Mouse (Mus musculus): ENCODE data around the gene Comtd1. TPM values are rescaled to one million over a fixed set of nuclear protein-coding genes. Genes with fewer than 3 reads are reported as not detected.

Comtd1 gene
- total RNA-seq (2021) = 10 to 100 TPM; 25.5 to 31.1 TPM

- intact Hi-C loops (cut with DNase I) = loop anchor here (2.0 to 10.0 kb wide), 5 partner anchors 14 to 726 kb away; partner anchors contain the start of genes Dusp13 and Samd8
- peak; percentile 94 to 96 for DNase-seq (ENCODE audit: low spot score in 2 of 2)
Observed at GRCm38 (mm10) chr14:21848166-21849154, at the start of gene Comtd1. Gene Comtd1, minus strand, starts transcription at chr14:21848977.

GRCm38 (mm10) chr14:21892341-21892659 lies 43.5 kb upstream of the Comtd1 start:
- no peak for DNase-seq (ENCODE audit: low spot score in 2 of 2)
- intact Hi-C loops (cut with DNase I) = no loop called here

GRCm38 (mm10) chr14:21891581-21892340 lies 43.0 kb upstream of the Comtd1 start:
- intact Hi-C loops (cut with DNase I) = no loop called here
- DNase-seq (ENCODE audit: low spot score in 2 of 2) = no peak

- no peak for DNase-seq (ENCODE audit: low spot score in 2 of 2)
- intact Hi-C loops (cut with DNase I) = no loop called here
Observed at GRCm38 (mm10) chr14:21890430-21890829, 41.7 kb upstream of the Comtd1 start.

GRCm38 (mm10) chr14:21866816-21867215 lies 18.0 kb upstream of the Comtd1 start:
- DNase-seq (ENCODE audit: low spot score in 2 of 2) = no peak
- intact Hi-C loops (cut with DNase I) = no loop called here

- no peak for DNase-seq (ENCODE audit: low spot score in 2 of 2)
- intact Hi-C loops (cut with DNase I) = no loop called here
Observed at GRCm38 (mm10) chr14:21866291-21866690, 17.5 kb upstream of the Comtd1 start.

- no peak for DNase-seq (ENCODE audit: low spot score in 2 of 2)
- intact Hi-C loops (cut with DNase I) = no loop called here
Observed at GRCm38 (mm10) chr14:21856886-21857285, 8.1 kb upstream of the Comtd1 start.

GRCm38 (mm10) chr14:21855961-21856360 lies 7.2 kb upstream of the Comtd1 start:
- intact Hi-C loops (cut with DNase I) = no loop called here
- no peak for DNase-seq (ENCODE audit: low spot score in 2 of 2)

- intact Hi-C loops (cut with DNase I) = no loop called here
- DNase-seq (ENCODE audit: low spot score in 2 of 2) = no peak
Observed at GRCm38 (mm10) chr14:21854271-21854670, 5.5 kb upstream of the Comtd1 start.

- DNase-seq (ENCODE audit: low spot score in 2 of 2) = peak; percentile 60 to 61
- intact Hi-C loops (cut with DNase I) = loop anchor here (1.0 kb wide), 1 partner anchor 36 kb away; no protein-coding TSS in a partner anchor
Observed at GRCm38 (mm10) chr14:21853456-21854109, 4.8 kb upstream of the Comtd1 start.

GRCm38 (mm10) chr14:21851996-21852791 lies 3.4 kb upstream of the Comtd1 start:
- intact Hi-C loops (cut with DNase I) = no loop called here
- DNase-seq (ENCODE audit: low spot score in 2 of 2) = no peak

- intact Hi-C loops (cut with DNase I) = no loop called here
- DNase-seq (ENCODE audit: low spot score in 2 of 2) = no peak
Observed at GRCm38 (mm10) chr14:21850419-21851127, 1.8 kb upstream of the Comtd1 start.

GRCm38 (mm10) chr14:21849524-21850418 lies 994 bp upstream of the Comtd1 start:
- intact Hi-C loops (cut with DNase I) = loop anchor here (2.0 to 10.0 kb wide), 5 partner anchors 15 to 727 kb away; partner anchors contain the start of genes Dusp13 and Samd8

GRCm38 (mm10) chr14:21847381-21848165 lies 1.2 kb downstream of the Comtd1 start:
- intact Hi-C loops (cut with DNase I) = loop anchor here (2.0 to 10.0 kb wide), 5 partner anchors 13 to 725 kb away; partner anchors contain the start of genes Dusp13 and Samd8
- peak in 1 of 2 experiments; percentile 56 for DNase-seq (ENCODE audit: low spot score in 2 of 2)

More at GRCm38 (mm10) chr14:21849524-21850418, 994 bp upstream of the Comtd1 start:
- no peak for DNase-seq (ENCODE audit: low spot score in 2 of 2)

GRCm38 (mm10) chr14:21846827-21847380 lies 1.9 kb downstream of the Comtd1 start:
- intact Hi-C loops (cut with DNase I) = loop anchor here (5.0 to 10.0 kb wide), 2 partner anchors 172 to 725 kb away; no protein-coding TSS in a partner anchor
- no peak for DNase-seq (ENCODE audit: low spot score in 2 of 2)

- DNase-seq (ENCODE audit: low spot score in 2 of 2) = no peak
- intact Hi-C loops (cut with DNase I) = loop anchor here (10.0 kb wide), 1 partner anchor 168 kb away; no protein-coding TSS in a partner anchor
Observed at GRCm38 (mm10) chr14:21843263-21843662, 5.5 kb downstream of the Comtd1 start.
